Mouse (Mus musculus) liver, adult 2 months (tissue): ENCODE measurements at regions not wholly inside any gene's neighbourhood (a gene's known extent, or its start where the extent isn't known, plus 50 kb on each side); places are given as distances from the start of the nearest gene placed in this dataset.

Experiments used
- CTCF ChIP-seq: fragments of 200-500 bp; IDR thresholded peaks from 2 replicates; pipeline ENCODE4 v1.5.1; 2011; ENCODE audit warnings: low read depth, low read length, control low read depth
- POLR2A ChIP-seq: fragments of 200-500 bp; IDR thresholded peaks from 2 replicates; pipeline ENCODE4 v1.6.1; 2011; ENCODE audit warnings: low read length, control low read depth; ENCODE audit not compliant: insufficient read depth; ENCODE audit errors: extremely low read depth

DNA sequence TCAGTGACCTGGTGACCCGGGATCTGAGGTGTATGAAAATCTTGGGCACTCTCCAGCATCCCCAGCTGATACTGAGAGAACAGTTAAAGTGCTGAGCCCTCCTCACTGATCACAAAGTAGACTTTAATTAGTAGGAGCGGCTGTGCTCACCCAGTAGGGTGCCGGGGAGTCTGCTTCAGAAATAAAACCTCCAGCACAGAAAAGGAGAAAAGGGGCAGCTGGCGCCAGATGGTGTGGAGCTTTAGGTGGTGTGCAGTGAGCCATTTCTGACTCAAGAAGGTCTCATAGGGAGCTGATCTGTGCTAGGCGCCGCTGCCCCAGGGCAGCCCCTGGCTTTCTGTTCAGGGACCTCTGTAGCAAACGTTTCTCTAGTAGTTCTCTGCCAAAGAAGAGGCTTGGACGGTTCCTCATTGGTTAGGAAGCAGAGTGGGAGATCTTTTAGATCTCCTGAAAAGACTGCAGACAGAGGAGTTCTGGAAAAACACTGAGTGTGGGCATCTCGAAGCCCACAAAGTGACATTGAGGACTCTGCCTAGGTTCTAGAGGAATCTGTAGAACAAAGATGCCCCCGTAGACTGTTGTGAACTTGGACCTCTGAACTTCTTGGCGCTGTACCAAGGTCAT is 200.1 kb upstream of the Clnk start:
- TF ChIP-seq CTCF (no peak), POLR2A (no peak)
